Mouse (Mus musculus) kidney, adult 9 months (tissue): ENCODE measurements at regions not wholly inside any gene's neighbourhood (a gene's known extent, or its start where the extent isn't known, plus 50 kb on each side); places are given as distances from the start of the nearest gene placed in this dataset.

Source experiments
- DNase-seq: peaks from one replicate; pipeline ENCODE4 v3.0.0; 2022

GRCm38 (mm10) chr19:56190222-56190621, 96.7 kb upstream of the Habp2 start:
- DNase-seq = no peak

- DNase-seq = no peak
Observed at GRCm38 (mm10) chr19:56198474-56199236, 88.3 kb upstream of the Habp2 start.

- DNase-seq = no peak
Observed at GRCm38 (mm10) chr19:56199401-56200150, 87.4 kb upstream of the Habp2 start.

DNA sequence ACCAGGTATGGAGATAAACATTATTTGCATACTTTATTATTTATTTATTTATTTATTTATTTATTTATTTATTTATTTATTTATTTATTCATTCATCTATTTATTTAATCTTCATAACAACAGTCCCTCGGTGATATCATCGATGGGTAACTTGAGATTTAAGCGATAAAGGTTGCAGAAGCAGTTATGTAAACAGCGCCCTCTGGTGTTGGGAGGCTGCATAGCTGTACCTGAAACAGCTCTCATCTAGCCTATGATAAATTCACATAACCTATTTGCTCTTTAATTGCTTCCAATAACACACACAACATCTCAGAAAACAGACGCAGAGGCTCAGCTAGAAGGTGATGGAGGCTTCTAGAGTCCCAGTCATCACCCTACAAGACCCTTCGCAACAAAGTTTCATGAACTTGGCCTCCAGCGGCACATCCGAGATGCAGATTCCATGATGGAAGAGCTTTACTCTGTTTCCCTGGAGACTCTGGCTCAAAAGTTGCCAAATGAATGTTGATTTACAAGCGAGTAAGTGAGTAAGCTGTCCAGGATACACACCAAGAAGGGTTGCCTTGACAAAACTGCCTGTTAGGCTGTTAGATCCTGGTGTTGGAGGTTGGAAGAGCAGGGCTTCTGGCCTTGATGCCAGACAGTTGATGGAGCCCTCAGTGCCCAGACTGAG, 85.8 kb upstream of the Habp2 start:
- DNase-seq = peak; percentile 26

GRCm38 (mm10) chr19:56201738-56202480, 85.0 kb upstream of the Habp2 start:
- peak; percentile 39 for DNase-seq

DNA sequence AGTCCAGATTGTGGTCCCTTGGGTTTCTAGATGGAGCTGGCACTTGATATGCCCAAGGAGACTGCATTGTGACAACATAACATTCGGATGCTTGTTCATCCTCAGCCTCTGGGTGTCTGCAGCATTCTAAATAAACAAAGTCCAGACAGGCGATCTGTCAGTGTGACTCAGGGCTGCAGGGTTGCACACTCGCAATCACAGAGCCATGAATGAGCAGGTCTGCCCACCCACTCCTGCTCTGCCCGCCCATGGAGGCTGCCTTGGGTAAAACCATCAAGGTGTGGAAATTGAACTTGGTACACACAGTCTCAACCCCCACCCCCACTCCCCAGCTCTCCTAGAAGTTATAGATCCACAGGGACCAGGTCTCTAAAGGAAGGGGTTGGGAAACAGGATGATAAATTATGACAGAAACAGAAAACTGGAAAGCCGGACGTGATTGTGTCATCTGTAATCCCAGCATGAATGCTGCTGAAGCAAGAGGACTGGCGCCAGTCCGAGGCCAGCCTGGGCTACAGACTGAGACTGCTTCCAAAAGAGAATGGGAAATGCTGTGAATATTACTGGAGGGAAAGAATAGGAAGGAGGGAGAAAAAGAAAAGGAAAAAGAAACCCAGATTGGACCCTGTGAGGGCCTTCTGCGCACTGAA, 84.3 kb upstream of the Habp2 start:
- no peak for DNase-seq

- no peak for DNase-seq
Observed at GRCm38 (mm10) chr19:56218536-56218935, 68.4 kb upstream of the Habp2 start.

GRCm38 (mm10) chr19:56220724-56221407, 66.1 kb upstream of the Habp2 start:
- no peak for DNase-seq

- no peak for DNase-seq
Observed at GRCm38 (mm10) chr19:56222496-56222895, 64.4 kb upstream of the Habp2 start.

- DNase-seq = no peak
Observed at GRCm38 (mm10) chr19:56225039-56225438, 61.9 kb upstream of the Habp2 start.

DNA sequence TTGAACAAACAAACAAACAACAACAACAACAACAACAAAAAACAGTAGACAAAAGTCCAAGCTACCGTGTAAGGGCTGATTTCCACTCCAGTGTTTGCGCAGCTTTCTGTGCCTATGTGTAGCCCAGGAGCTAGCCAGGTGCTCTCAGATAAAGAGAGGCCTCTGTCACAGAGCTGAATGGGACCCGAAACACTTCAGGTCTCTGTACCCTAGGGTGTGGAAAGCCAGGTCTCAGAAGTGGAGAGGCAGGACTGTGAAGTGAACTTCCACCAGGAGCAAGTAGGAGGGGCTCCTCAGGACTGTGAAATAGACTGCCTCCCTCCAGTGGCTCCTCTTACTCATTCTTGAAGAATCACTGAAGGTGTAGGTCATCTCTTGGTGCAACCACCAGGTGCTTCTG, 61.4 kb upstream of the Habp2 start:
- no peak for DNase-seq

DNA sequence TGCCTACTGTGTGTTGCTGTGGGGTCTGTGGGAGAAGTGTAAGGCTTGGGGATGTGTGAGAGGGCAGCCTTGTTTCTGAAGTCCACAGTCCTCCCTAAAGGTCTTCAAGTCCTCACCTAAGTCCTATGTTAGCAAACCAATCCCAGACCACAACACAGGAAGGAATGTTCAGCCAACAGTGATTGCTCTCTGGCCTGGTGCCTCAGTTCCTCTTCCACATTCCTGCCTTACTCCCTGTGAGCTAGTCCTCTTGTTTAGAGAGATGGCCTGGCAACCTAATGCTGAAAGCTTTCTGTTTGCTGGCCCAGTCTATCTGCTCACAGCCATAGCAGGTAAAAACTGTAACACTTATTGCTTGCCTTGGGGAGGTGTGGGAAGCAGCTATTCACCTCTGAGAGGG, 58.4 kb upstream of the Habp2 start:
- DNase-seq = no peak

GRCm38 (mm10) chr19:56231430-56231829, 55.5 kb upstream of the Habp2 start:
- DNase-seq = no peak

DNA sequence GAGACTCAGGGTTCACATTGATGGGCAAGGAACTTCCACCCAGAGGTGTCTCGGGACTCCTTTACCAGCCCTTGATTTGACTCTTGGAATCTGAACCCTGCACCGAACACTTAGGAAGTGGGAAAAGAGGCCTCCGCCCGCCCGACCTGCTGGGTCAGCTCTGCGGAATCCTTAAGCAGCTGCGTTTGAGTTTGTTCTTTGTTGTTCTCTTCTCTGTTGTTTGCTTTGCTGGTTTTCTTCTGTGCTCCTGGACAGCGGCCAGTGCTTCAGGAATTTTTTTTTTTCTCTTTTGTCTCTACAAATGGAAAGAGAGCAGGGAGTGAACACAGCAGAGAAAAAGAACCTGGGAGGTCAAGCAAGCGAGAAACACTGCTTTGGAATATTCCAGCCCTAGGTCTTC, 55.1 kb upstream of the Habp2 start:
- no peak for DNase-seq

DNA sequence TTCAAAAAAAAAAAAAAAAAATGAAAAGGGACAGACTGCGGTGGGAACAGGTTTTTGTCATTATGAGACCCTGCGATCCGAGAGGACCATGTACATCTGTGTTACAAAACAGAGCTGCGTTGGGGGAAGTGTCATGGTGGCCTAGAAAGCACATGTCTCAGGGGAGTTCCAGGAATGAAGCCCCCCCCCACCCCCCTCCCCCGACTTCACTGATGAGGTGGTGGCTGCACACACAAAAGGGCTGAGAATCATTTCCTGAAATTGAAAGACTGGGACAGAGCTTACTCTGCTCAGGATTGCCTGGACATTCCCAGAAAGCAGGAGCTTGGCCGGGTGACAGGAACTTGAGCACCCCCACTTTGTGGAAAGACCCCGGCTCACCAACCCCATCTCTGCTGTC, 54.7 kb upstream of the Habp2 start:
- no peak for DNase-seq

- no peak for DNase-seq
Observed at GRCm38 (mm10) chr19:56232950-56233349, 54.0 kb upstream of the Habp2 start.

DNA sequence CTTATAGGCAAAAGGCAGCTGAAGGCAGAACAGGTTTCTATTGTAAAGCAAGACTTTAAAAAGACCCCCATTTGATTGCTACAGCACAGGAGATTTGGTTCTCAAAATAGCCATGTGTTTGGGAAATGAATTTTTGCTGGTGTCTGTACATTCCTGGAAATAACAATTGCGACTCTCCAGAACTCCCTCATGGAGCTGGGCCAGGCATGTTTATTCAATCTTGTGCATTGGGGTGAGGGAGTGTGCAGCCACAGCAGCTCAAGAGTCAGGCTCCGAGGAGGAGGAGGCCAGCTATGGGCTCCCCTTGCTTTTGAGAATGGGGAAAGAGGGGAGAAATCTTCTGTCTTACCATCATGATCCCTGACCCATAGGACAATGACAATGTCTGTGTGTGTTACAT, 51.9 kb upstream of the Habp2 start:
- no peak for DNase-seq
